Mouse (Mus musculus): ENCODE results near the gene Rabgap1l. TPM values are rescaled to one million over a fixed set of nuclear protein-coding genes. Genes with fewer than 3 reads are reported as not detected.

The Rabgap1l gene
- polyA plus RNA-seq, 1 experiment = 29.9 TPM

DNA sequence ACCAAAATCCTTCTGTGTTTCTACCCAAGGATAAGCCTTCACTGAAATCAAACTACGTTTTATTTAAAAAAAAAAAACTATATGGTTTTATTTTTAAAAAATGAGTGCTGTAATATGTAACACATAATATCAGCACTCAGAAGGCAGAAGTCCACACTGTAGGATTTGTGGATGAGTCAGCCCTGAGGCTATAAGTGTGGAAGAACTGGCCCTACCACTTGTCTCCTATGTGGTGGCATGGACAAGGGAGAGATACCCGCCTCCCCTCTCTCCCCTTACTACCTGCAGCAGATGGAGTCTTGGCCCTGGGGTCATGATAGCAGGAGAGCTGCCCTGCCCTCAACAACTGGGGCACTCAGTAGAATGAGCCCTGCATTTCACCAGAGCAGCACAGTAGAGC lies 42.4 kb downstream of the Rabgap1l start:
- TF ChIP-seq POLR2A (IDR thresholded peaks at IDR 0.05; ENCODE audit: borderline replicate concordance, low read depth, low read length) = no peak
- no peak for TF ChIP-seq CTCF (IDR thresholded peaks at IDR 0.05; ENCODE audit: low read depth, low read length)
- no peak overlapping the region for H3K27ac ChIP-seq (ENCODE audit: insufficient read depth, low read depth, low read length)
- H3K4me1 ChIP-seq (ENCODE audit: control insufficient read depth, insufficient read depth, low read length) = no peaks in the 10 kb centered on the region
- H3K4me3 ChIP-seq (ENCODE audit: insufficient read depth, low read length) = no peak overlapping the region

DNA sequence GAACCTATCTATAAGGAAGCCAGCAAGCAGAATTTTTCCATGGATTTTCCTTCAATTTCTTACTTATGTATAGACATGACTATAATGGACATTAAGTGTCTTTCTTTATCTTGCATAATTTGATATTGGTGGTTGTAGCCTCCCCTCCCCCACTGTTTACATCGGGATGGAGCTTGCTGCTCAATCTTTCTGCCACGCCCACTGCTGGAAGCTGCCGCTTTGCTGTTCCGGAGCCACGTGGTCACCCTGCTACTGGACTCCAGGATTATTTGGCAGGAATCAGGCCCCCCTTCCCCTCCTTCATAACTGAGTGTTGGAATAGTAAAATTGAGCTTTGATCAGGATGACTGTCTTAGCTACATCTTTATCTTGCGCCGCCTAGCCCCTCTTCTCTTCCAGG lies 46.2 kb downstream of the Rabgap1l start:
- Histone ChIP-seq H3K4me3 (ENCODE audit: insufficient read depth, low read length) (no peak overlapping the region), H3K27ac (ENCODE audit: insufficient read depth, low read depth, low read length) (no peak overlapping the region), H3K4me1 (ENCODE audit: control insufficient read depth, insufficient read depth, low read length) (no peaks in the 10 kb centered on the region)
- TF ChIP-seq CTCF (IDR thresholded peaks at IDR 0.05; ENCODE audit: low read depth, low read length) (no peak), POLR2A (IDR thresholded peaks at IDR 0.05; ENCODE audit: borderline replicate concordance, low read depth, low read length) (no peak)

DNA sequence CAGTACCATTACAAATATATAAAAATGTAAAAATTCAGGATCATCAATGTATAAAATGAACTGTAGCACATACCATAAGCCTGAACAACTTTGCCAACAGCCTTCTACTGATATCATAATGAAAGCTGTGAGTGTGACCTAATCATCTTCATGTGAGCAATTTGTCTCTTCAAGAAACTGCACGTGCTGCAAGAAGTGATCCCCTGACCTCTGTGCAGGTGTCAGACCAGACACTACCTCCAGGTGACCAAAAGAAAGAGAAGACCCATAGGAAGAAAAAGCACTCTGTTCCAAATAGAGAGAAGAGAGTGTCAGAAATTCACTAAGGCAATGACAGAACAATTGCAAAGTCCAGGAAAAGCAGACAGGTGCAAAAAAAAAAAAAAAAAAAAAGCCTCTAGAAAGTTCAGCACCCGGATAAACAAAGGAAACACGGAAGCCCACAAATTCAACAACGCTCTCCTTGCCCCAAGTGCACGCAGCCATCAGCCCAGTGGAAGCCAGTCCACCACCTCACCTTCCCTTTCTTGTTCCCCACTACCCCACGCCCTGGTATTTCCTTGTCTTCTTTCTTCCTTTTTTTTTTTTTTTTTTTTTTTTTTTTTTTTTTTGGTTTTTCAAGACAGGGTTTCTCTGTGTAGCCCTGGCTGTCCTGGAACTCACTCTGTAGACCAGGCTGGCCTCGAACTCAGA lies 47.6 kb downstream of the Rabgap1l start:
- TF ChIP-seq CTCF (IDR thresholded peaks at IDR 0.05; ENCODE audit: low read depth, low read length) = no peak
- TF ChIP-seq POLR2A (IDR thresholded peaks at IDR 0.05; ENCODE audit: borderline replicate concordance, low read depth, low read length) = no peak
- H3K4me3 ChIP-seq (ENCODE audit: insufficient read depth, low read length) = no peak overlapping the region
- no peak overlapping the region for H3K27ac ChIP-seq (ENCODE audit: insufficient read depth, low read depth, low read length)
- H3K4me1 ChIP-seq (ENCODE audit: control insufficient read depth, insufficient read depth, low read length) = no peaks in the 10 kb centered on the region

DNA sequence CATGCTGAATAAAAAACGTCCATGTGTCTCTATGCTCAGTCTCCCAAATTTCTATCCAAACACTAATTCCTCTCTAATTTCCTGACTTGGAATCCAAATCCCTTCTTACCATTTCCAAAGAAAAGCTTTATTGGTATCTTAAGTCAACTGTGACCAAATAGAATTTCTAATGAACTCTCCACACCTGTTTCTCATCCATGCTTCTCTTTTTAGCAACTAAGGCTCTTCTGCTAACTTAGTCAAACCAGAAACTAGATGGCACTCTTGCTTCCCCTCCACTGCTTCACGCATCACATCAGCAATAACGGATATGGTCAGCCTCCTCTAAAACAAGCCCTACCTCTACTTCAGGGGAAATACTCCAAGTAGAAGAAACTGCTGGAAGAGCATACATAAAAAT lies 49.0 kb downstream of the Rabgap1l start:
- no peaks in the 10 kb centered on the region for H3K4me1 ChIP-seq (ENCODE audit: control insufficient read depth, insufficient read depth, low read length)
- TF ChIP-seq POLR2A (IDR thresholded peaks at IDR 0.05; ENCODE audit: borderline replicate concordance, low read depth, low read length) (no peak), CTCF (IDR thresholded peaks at IDR 0.05; ENCODE audit: low read depth, low read length) (no peak)

DNA sequence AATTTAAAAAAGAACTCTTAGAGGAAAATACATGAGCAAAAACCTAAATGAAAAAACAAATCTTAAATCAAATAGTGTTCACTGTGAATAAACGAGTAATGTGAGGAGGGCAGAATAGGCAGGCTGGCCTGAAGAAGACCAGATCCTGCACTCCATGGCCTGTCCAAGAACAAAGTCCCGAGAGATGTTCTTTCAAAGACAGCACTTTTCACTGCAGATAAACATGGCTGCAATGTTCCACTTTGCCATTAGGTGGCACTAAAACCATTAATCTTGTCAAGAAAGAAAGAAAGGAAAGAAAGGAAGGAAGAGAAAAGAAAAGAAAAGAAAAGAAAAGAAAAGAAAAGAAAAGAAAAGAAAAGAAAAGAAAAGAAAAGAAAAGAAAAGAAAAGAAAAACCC lies 49.8 kb downstream of the Rabgap1l start:
- TF ChIP-seq POLR2A (IDR thresholded peaks at IDR 0.05; ENCODE audit: borderline replicate concordance, low read depth, low read length) = no peak
- peak; percentile 9; the same call in 1 of the 2 replicates for TF ChIP-seq CTCF (IDR thresholded peaks at IDR 0.05; ENCODE audit: low read depth, low read length)
- no peak overlapping the region for H3K27ac ChIP-seq (ENCODE audit: insufficient read depth, low read depth, low read length)
- no peaks in the 10 kb centered on the region for H3K4me1 ChIP-seq (ENCODE audit: control insufficient read depth, insufficient read depth, low read length)
- H3K4me3 ChIP-seq (ENCODE audit: insufficient read depth, low read length) = no peak overlapping the region

More for the DNA sequence above, 49.0 kb downstream of the Rabgap1l start:
- H3K27ac ChIP-seq (ENCODE audit: insufficient read depth, low read depth, low read length) = no peak overlapping the region
- no peak overlapping the region for H3K4me3 ChIP-seq (ENCODE audit: insufficient read depth, low read length)

DNA sequence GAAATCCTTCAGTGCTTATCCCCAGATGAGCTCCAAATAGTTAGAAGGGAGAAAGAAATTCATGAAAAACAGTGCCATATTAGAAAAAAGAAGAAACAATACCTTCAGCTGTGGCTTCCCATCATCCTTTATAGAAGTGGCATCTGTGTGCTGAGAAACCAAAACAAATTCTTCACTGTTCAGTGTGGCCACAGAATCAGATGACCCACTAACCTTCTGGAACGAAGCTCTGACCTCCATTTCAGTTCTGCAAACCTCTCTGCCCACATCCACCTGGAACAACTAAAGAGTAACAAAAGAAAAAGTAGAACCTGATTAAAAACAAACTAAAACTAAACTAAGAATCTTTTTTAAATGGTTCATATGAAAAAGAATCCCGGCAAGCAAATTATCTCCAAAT lies 52.4 kb downstream of the Rabgap1l start:
- TF ChIP-seq POLR2A (IDR thresholded peaks at IDR 0.05; ENCODE audit: borderline replicate concordance, low read depth, low read length) (no peak), CTCF (IDR thresholded peaks at IDR 0.05; ENCODE audit: low read depth, low read length) (no peak)
- Histone ChIP-seq H3K4me3 (ENCODE audit: insufficient read depth, low read length) (no peak overlapping the region), H3K27ac (ENCODE audit: insufficient read depth, low read depth, low read length) (no peak overlapping the region), H3K4me1 (ENCODE audit: control insufficient read depth, insufficient read depth, low read length) (no peaks in the 10 kb centered on the region)

DNA sequence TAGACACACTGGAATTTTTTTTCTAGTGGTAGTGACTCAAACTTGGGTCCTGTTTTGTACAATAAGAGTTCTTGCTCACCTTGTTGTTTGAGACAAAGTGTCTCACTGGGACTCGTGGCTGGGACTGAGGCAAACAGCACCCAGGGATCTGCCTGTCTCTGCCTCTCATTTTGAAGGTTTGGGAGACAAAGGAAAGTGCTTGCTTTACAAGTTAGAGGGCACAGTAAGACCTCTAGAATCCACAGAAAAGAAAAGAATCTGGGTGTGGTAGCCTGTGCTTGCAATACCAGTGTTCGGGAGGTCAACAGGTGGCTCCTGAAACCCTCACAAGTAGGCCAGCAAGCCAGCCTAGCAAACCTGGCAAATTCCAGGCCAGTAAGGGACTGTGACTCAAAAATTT lies 58.3 kb downstream of the Rabgap1l start:
- TF ChIP-seq POLR2A (IDR thresholded peaks at IDR 0.05; ENCODE audit: borderline replicate concordance, low read depth, low read length) (no peak), CTCF (IDR thresholded peaks at IDR 0.05; ENCODE audit: low read depth, low read length) (no peak)
- H3K27ac ChIP-seq (ENCODE audit: insufficient read depth, low read depth, low read length) = no peak overlapping the region
- no peaks in the 10 kb centered on the region for H3K4me1 ChIP-seq (ENCODE audit: control insufficient read depth, insufficient read depth, low read length)

DNA sequence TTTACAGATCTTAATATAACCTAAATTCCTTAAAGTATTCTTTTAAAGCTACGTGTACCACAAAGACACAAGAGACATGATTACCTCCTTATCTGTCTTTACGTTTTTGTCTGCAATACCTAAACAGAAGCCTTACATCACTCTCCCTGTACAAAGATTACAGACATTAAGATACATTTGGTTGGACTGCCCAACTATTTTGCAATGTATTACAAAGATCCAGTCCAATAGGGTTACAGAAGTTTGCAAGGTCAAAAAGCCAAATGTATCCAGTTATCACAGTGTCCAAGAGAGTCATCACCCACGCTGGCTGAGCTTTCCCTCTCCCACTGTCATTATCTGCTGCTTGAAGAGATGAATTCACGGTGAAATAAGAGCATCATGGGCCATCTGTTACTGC lies 63.1 kb downstream of the Rabgap1l start:
- H3K27ac ChIP-seq (ENCODE audit: insufficient read depth, low read depth, low read length) = no peak overlapping the region
- H3K4me1 ChIP-seq (ENCODE audit: control insufficient read depth, insufficient read depth, low read length) = no peaks in the 10 kb centered on the region
- TF ChIP-seq POLR2A (IDR thresholded peaks at IDR 0.05; ENCODE audit: borderline replicate concordance, low read depth, low read length) = no peak
- H3K4me3 ChIP-seq (ENCODE audit: insufficient read depth, low read length) = no peak overlapping the region

More for the DNA sequence above, 58.3 kb downstream of the Rabgap1l start:
- no peak overlapping the region for H3K4me3 ChIP-seq (ENCODE audit: insufficient read depth, low read length)

DNA sequence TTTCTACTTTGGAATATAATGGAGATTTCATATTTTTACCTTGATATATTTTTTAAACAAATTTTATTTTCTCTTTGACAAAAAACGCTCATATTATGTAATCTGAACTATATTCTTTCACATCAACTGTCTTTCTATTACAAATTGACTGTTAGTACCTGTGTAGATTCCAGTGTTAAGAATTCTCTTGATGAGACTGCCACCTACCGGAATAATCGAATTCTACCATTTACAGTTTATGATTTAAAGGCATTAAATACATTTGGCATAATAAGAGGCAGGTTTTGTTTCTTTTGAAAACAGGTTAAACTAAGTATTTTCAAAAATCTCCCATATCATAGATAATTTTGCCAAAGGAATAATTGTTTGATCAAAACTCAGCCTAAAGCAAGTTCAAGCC lies 75.3 kb downstream of the Rabgap1l start:
- no peaks in the 10 kb centered on the region for H3K4me1 ChIP-seq (ENCODE audit: control insufficient read depth, insufficient read depth, low read length)
- no peak overlapping the region for H3K4me3 ChIP-seq (ENCODE audit: insufficient read depth, low read length)
- TF ChIP-seq CTCF (IDR thresholded peaks at IDR 0.05; ENCODE audit: low read depth, low read length) (no peak), POLR2A (IDR thresholded peaks at IDR 0.05; ENCODE audit: borderline replicate concordance, low read depth, low read length) (no peak)
- no peak overlapping the region for H3K27ac ChIP-seq (ENCODE audit: insufficient read depth, low read depth, low read length)

DNA sequence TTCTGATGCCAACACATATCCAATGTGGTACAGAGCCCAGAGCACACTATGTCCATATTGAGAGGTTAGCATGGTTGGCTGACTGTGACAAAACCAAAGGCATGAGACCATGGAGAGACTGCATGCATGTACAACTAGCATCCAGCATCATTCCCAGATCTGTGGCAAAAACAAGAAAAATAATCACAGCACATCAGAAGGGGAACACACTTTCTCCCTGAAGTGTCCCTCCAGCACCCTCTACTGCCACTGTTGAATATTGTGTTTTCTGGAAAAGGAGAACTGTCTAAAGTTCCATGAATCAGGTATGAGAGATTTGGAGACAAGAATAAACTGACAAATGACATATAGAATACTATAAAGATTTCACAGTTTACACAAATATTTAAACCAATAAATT lies 78.3 kb downstream of the Rabgap1l start:
- Histone ChIP-seq H3K27ac (ENCODE audit: insufficient read depth, low read depth, low read length) (no peak overlapping the region), H3K4me1 (ENCODE audit: control insufficient read depth, insufficient read depth, low read length) (no peaks in the 10 kb centered on the region), H3K4me3 (ENCODE audit: insufficient read depth, low read length) (no peak overlapping the region)
- TF ChIP-seq POLR2A (IDR thresholded peaks at IDR 0.05; ENCODE audit: borderline replicate concordance, low read depth, low read length) (no peak), CTCF (IDR thresholded peaks at IDR 0.05; ENCODE audit: low read depth, low read length) (no peak)
